Mouse (Mus musculus): ENCODE data around the gene Agmat.

Agmat gene

GRCm38 (mm10) chr4:141735206-141735560 lies 11.3 kb upstream of the Agmat start:
- no peak for DNase-seq (ENCODE audit: low spot score in 2 of 2)

- no peak for DNase-seq (ENCODE audit: low spot score in 2 of 2)
These were observed 9.6 kb upstream of the Agmat start for GRCm38 (mm10) chr4:141736856-141737255.

- DNase-seq (ENCODE audit: low spot score in 2 of 2) = no peak
These were observed 8.5 kb upstream of the Agmat start for GRCm38 (mm10) chr4:141738015-141738414.

- DNase-seq (ENCODE audit: low spot score in 2 of 2) = no peak
These were observed 4.6 kb upstream of the Agmat start for GRCm38 (mm10) chr4:141741856-141742255.

- no peak for DNase-seq (ENCODE audit: low spot score in 2 of 2)
These were observed 4.1 kb upstream of the Agmat start for GRCm38 (mm10) chr4:141742381-141742780.

- DNase-seq (ENCODE audit: low spot score in 2 of 2) = no peak
These were observed 3.1 kb downstream of the Agmat start for GRCm38 (mm10) chr4:141749557-141749956.

- no peak for DNase-seq (ENCODE audit: low spot score in 2 of 2)
These were observed 4.4 kb downstream of the Agmat start for GRCm38 (mm10) chr4:141750826-141751225.

GRCm38 (mm10) chr4:141751419-141752075 lies 5.1 kb downstream of the Agmat start:
- DNase-seq (ENCODE audit: low spot score in 2 of 2) = no peak

GRCm38 (mm10) chr4:141752076-141752421 lies 5.6 kb downstream of the Agmat start:
- DNase-seq (ENCODE audit: low spot score in 2 of 2) = peak in 1 of 2 experiments; percentile 13

- DNase-seq (ENCODE audit: low spot score in 2 of 2) = no peak
These were observed 9.0 kb downstream of the Agmat start for GRCm38 (mm10) chr4:141755375-141755930.

- no peak for DNase-seq (ENCODE audit: low spot score in 2 of 2)
These were observed 10.7 kb downstream of the Agmat start for GRCm38 (mm10) chr4:141757124-141757523.

GRCm38 (mm10) chr4:141758874-141759542 lies 12.5 kb downstream of the Agmat start:
- no peak for DNase-seq (ENCODE audit: low spot score in 2 of 2)

GRCm38 (mm10) chr4:141760942-141761341 lies 14.5 kb downstream of the Agmat start:
- no peak for DNase-seq (ENCODE audit: low spot score in 2 of 2)

GRCm38 (mm10) chr4:141762102-141762598 lies 15.7 kb downstream of the Agmat start:
- DNase-seq (ENCODE audit: low spot score in 2 of 2) = no peak

GRCm38 (mm10) chr4:141763476-141763875 lies 17.0 kb downstream of the Agmat start:
- no peak for DNase-seq (ENCODE audit: low spot score in 2 of 2)

GRCm38 (mm10) chr4:141765008-141765407 lies 18.5 kb downstream of the Agmat start:
- no peak for DNase-seq (ENCODE audit: low spot score in 2 of 2)

- peak in 1 of 2 experiments; percentile 26 for DNase-seq (ENCODE audit: low spot score in 2 of 2)
These were observed 19.8 kb downstream of the Agmat start for GRCm38 (mm10) chr4:141766316-141766667.

- no peak for DNase-seq (ENCODE audit: low spot score in 2 of 2)
These were observed 20.3 kb downstream of the Agmat start for GRCm38 (mm10) chr4:141766668-141767352.

- DNase-seq (ENCODE audit: low spot score in 2 of 2) = peak in 1 of 2 experiments; percentile 28
These were observed 21.0 kb downstream of the Agmat start for GRCm38 (mm10) chr4:141767353-141768036.

GRCm38 (mm10) chr4:141769501-141770160 lies 23.2 kb downstream of the Agmat start:
- no peak for DNase-seq (ENCODE audit: low spot score in 2 of 2)

GRCm38 (mm10) chr4:141771823-141772222 lies 25.4 kb downstream of the Agmat start:
- DNase-seq (ENCODE audit: low spot score in 2 of 2) = no peak

Data from spleen, postnatal 14 days (tissue).